Mouse (Mus musculus): ENCODE measurements around the gene Dnajc13.

DNA sequence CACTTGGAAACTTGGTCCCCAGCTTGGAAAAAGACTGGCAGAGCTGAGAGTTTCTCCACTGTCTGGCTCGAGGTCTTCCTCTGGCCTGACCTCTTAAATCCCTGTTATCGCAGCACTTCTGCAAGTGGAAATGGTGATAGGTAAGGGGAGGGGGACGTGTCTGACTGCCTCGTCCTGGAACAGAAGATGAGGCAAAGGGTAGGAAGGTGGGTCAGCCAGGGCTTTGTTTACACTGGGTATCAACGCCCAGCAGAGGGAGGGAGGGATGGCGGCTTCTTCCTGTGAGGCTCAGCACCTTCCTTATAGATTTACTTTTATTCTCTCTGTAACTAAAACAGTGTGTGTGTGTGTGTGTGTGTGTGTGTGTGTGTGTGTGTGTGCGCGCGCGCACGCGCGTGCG is 119.9 kb downstream of the Dnajc13 start:
- no peak for TF ChIP-seq CTCF (IDR thresholded peaks at IDR 0.05; ENCODE audit: insufficient read depth, low read depth, low read length)
- TF ChIP-seq POLR2A (IDR thresholded peaks at IDR 0.05; ENCODE audit: insufficient read depth, low read depth, low read length), result no peak
